Comparison of ENCODE assay signal across 8 mouse cellular contexts in the genomic region with DNA sequence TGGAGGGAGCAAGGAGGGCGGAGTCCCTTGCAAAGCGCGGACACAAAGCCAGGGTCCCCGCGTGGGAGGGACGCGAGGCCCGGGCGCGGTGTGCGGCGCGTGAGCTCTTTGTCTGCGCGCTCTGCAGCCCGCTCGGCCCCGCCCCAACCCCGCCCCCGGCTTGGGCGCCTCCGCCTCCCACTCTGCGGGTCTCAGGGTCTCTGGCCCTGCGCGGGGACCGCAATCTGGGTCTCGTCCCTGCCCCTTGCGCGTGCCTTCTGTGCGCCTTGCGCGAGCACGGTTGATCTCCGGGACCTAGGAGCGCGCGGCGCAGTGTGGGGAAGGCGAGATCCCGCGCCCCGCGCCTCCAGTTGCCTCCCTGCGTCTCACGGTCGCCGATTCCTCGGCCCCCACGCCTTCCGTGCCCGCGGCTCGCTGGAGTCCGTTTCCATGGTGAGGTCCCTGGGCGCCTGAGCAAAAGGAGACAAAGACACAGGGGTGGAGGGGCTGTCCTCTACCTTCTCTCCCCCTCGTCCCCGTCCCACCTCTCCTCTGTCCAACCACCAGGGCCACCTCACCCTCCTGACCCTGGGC. TPM values are rescaled to one million over a fixed set of nuclear protein-coding genes. Genes with fewer than 3 reads are reported as not detected.
DNase-seq lines count a peak whose midpoint lies in the region; ATAC-seq lines count a peak whose summit lies in the region.

A gene (plus strand): TSS at position 187 of the 573 bp plus-strand sequence.
A gene (minus strand): TSS at position 345 of the 573 bp plus-strand sequence.

- H3K4me3 ChIP-seq in heart, embryonic 14.5 days (ENCODE audit: control insufficient read depth in 1 of 2, insufficient read depth in 1 of 2, low read depth in 1 of 2, low read length in 2 of 2) = peak within 1 kb of the TSS; percentile 61 to 63
- H3K4me3 ChIP-seq in intestine, embryonic 15.5 days (replicated peaks) = peak within 1 kb of the TSS; percentile 66
- H3K4me3 ChIP-seq in midbrain, embryonic 10.5 days = peak within 1 kb of the TSS; percentile 82

- under 1% methylated on average over 56 of the region's 57 CpGs for WGBS in heart, embryonic 14.5 days
- WGBS in intestine, embryonic 15.5 days = under 1% methylated on average over 55 of the region's 57 CpGs
- under 1% methylated on average over 57 of the region's 57 CpGs for WGBS in midbrain, embryonic 10.5 days

- H3K4me2 ChIP-seq in heart, embryonic 14.5 days (ENCODE audit: low read length) = peak within 1 kb of the TSS; percentile 99
- H3K4me2 ChIP-seq in intestine, embryonic 15.5 days (replicated peaks) = peak within 1 kb of the TSS; percentile 98

- peak; percentile 36; the same call in 1 of the 2 replicates for ATAC-seq in heart, embryonic 14.5 days (ENCODE audit: insufficient number of reproducible peaks, insufficient read depth, low FRiP score, low read depth)
- ATAC-seq in intestine, embryonic 15.5 days = peak; percentile 84

- H3K27ac ChIP-seq in heart, embryonic 14.5 days (replicated peaks in 1 of 2; ENCODE audit: control insufficient read depth in 1 of 2, insufficient read depth in 1 of 2, low read depth in 2 of 2, low read length in 2 of 2) = no peak within 1 kb of the TSS
- H3K27ac ChIP-seq in intestine, embryonic 15.5 days = peak within 1 kb of the TSS; percentile 71; the same call in 1 of the 2 replicates
- H3K27ac ChIP-seq in midbrain, embryonic 10.5 days (replicated peaks) = peak within 1 kb of the TSS; percentile 96

- peaks cover 4% of the 10 kb centered on the region; the same call in 1 of the 2 replicates for H3K27me3 ChIP-seq in heart, embryonic 14.5 days (ENCODE audit: control insufficient read depth, insufficient read depth, low read length)
- no peaks in the 10 kb centered on the region for H3K27me3 ChIP-seq in intestine, embryonic 15.5 days (replicated peaks)
- H3K27me3 ChIP-seq in midbrain, embryonic 10.5 days (ENCODE audit: low read depth, poor library complexity, severe bottlenecking) = peaks cover 13% of the 10 kb centered on the region

- peak within 1 kb of the TSS; percentile 79 for H3K9ac ChIP-seq in heart, embryonic 14.5 days (ENCODE audit: low read length)
- peak within 1 kb of the TSS; percentile 77 for H3K9ac ChIP-seq in intestine, embryonic 15.5 days

- H3K9me3 ChIP-seq in heart, embryonic 14.5 days (ENCODE audit: control insufficient read depth, low read length) = no peaks in the 10 kb centered on the region
- no peaks in the 10 kb centered on the region for H3K9me3 ChIP-seq in intestine, embryonic 15.5 days
- no peaks in the 10 kb centered on the region for H3K9me3 ChIP-seq in midbrain, embryonic 10.5 days (replicated peaks)

- H3K4me1 ChIP-seq in heart, embryonic 14.5 days (ENCODE audit: control insufficient read depth in 2 of 2, insufficient read depth in 2 of 2, low read length in 2 of 2) = peaks cover 0 to 7% of the 10 kb centered on the region in 2 experiments; a peak in 3 of 4 replicates
- peaks cover 28% of the 10 kb centered on the region for H3K4me1 ChIP-seq in intestine, embryonic 15.5 days (replicated peaks)
- H3K4me1 ChIP-seq in midbrain, embryonic 10.5 days = peaks cover 52% of the 10 kb centered on the region

- no peaks in the 10 kb centered on the region for H3K36me3 ChIP-seq in heart, embryonic 14.5 days (ENCODE audit: control insufficient read depth, insufficient read depth, low read length)
- H3K36me3 ChIP-seq in intestine, embryonic 15.5 days = no peaks in the 10 kb centered on the region
- H3K36me3 ChIP-seq in midbrain, embryonic 10.5 days = peaks cover 34% of the 10 kb centered on the region

- DNase-seq in heart, adult 9 months (ENCODE audit: low spot score in 2 of 2) = no peak
- DNase-seq in MN1 (ENCODE audit: low spot score) = peak; percentile 75
- DNase-seq in embryo, embryonic 9.5 days (ENCODE audit: extremely low spot score) = peak; percentile 82
- peak; percentile 87 for DNase-seq in midbrain, embryonic 10.5 days (ENCODE audit: low spot score)
- DNase-seq in urinary bladder, postnatal 36 days (ENCODE audit: low spot score in 2 of 2) = no peak
- DNase-seq in urinary bladder, postnatal 10 days (ENCODE audit: low spot score) = no peak

RNA-seq across cellular contexts. Expression of the first gene that starts in this region (rescaled TPM):
- polyA plus RNA-seq in heart, embryonic 14.5 days (2014; fragmentation: Nextera tagmentation; extraction: Ambion mirVana) = 1.4 and 2.0 TPM in 2 replicates
- 3.7 and 3.9 TPM in 2 replicates for polyA plus RNA-seq in intestine, embryonic 15.5 days (2015; fragmentation: Nextera tagmentation; extraction: Ambion mirVana)
- 8.0 and 13.5 TPM in 2 replicates for polyA plus RNA-seq in midbrain, embryonic 10.5 days (2016; fragmentation: Nextera tagmentation; extraction: Ambion mirVana)

RNA-seq across cellular contexts. Expression of the second gene that starts in this region (rescaled TPM):
- 6.9 and 9.4 TPM in 2 replicates for polyA plus RNA-seq in heart, embryonic 14.5 days (2014; fragmentation: Nextera tagmentation; extraction: Ambion mirVana)
- polyA plus RNA-seq in intestine, embryonic 15.5 days (2015; fragmentation: Nextera tagmentation; extraction: Ambion mirVana) = 31.3 and 32.7 TPM in 2 replicates
- 110 and 169 TPM in 2 replicates for polyA plus RNA-seq in midbrain, embryonic 10.5 days (2016; fragmentation: Nextera tagmentation; extraction: Ambion mirVana)

Comparison
In these comparisons a context has a peak if more than half of its experiments do, and no peak if none do; other contexts are left out.
1. H3K27ac ChIP-seq: peak in intestine, embryonic 15.5 days (single experiment) and midbrain, embryonic 10.5 days (single experiment); none in heart, embryonic 14.5 days (0 of 2).
2. DNase-seq: peak in MN1 (single experiment), embryo, embryonic 9.5 days (single experiment) and midbrain, embryonic 10.5 days (single experiment); none in heart, adult 9 months (0 of 2), urinary bladder, postnatal 36 days (0 of 2) and urinary bladder, postnatal 10 days (single experiment).
3. Peak in every context shown above with its lines, with median percentiles within 50 percentile points of each other: H3K4me3 ChIP-seq.